Mouse (Mus musculus) MEL-GATA-1-ER (cell line): Measurements from ENCODE around the gene Bnipl.
"Not testable (repeated sequence)": the region's sequence is repeated elsewhere in the genome, so short reads cannot be mapped to it uniquely, and the experiment has no call there.

Experiments used
- DNase-seq: peaks from one replicate; pipeline ENCODE4 v3.0.0-alpha.2; 2012; ENCODE audit warnings: low read depth; ENCODE audit errors: extremely low read depth

Gene Bnipl

GRCm38 (mm10) chr3:95212889-95213608 is 37.9 kb downstream of the Bnipl start:
- not testable (repeated sequence) for DNase-seq

GRCm38 (mm10) chr3:95210585-95210984 is 40.4 kb downstream of the Bnipl start:
- DNase-seq, result no peak

- DNase-seq, result no peak
These were observed 42.7 kb downstream of the Bnipl start for GRCm38 (mm10) chr3:95208286-95208685.

GRCm38 (mm10) chr3:95203880-95204279 is 47.1 kb downstream of the Bnipl start:
- no peak for DNase-seq

- DNase-seq, result no peak
These were observed 50.4 kb downstream of the Bnipl start for GRCm38 (mm10) chr3:95200562-95200961.

GRCm38 (mm10) chr3:95200132-95200531 is 50.9 kb downstream of the Bnipl start:
- no peak for DNase-seq

GRCm38 (mm10) chr3:95199101-95199500 is 51.9 kb downstream of the Bnipl start:
- DNase-seq, result no peak

GRCm38 (mm10) chr3:95195772-95196171 is 55.2 kb downstream of the Bnipl start:
- DNase-seq, result no peak

GRCm38 (mm10) chr3:95194721-95195135 is 56.3 kb downstream of the Bnipl start:
- no peak for DNase-seq
